Mouse (Mus musculus) myocyte (in vitro differentiated cells): ENCODE data around the gene Cdhr2. TPM values are rescaled to one million over a fixed set of nuclear protein-coding genes. Genes with fewer than 3 reads are reported as not detected.

ENCODE experiments used
- H3K27me3 ChIP-seq: one replicate; pipeline ENCODE4 v1.6.1; 2011; ENCODE audit not compliant: control insufficient read depth, insufficient read depth, insufficient read length
- H3K36me3 ChIP-seq: one replicate; pipeline ENCODE4 v1.6.1; 2011; ENCODE audit not compliant: control insufficient read depth, insufficient read depth
- H3K4me2 ChIP-seq: one replicate; pipeline ENCODE4 v1.6.1; 2011; ENCODE audit warnings: low read depth, control low read depth
- H3K4me3 ChIP-seq: one replicate; pipeline ENCODE4 v1.5.1; 2011; ENCODE audit warnings: mild to moderate bottlenecking, control low read depth, moderate library complexity
- H3K79me2 ChIP-seq: one replicate; pipeline ENCODE4 v1.6.1; 2011; ENCODE audit not compliant: control insufficient read depth, insufficient read depth
- H3ac ChIP-seq: one replicate; pipeline ENCODE4 v1.6.1; 2011; ENCODE audit not compliant: control insufficient read depth, insufficient read length
- CEBPB ChIP-seq: IDR thresholded peaks from 2 replicates; pipeline ENCODE4 v1.6.1; 2011; ENCODE audit warnings: mild to moderate bottlenecking, moderate library complexity; ENCODE audit not compliant: poor library complexity, insufficient read depth, severe bottlenecking
- E2F4 ChIP-seq: IDR thresholded peaks from one replicate; pipeline ENCODE4 v1.6.1; 2011; ENCODE audit warnings: mild to moderate bottlenecking, control low read depth, moderate library complexity; ENCODE audit not compliant: insufficient read depth
- MAX ChIP-seq: IDR thresholded peaks from one replicate; pipeline ENCODE4 v1.6.1; 2011; ENCODE audit warnings: low read depth, mild to moderate bottlenecking, control low read depth
- MYOD1 ChIP-seq, 3 experiments: IDR thresholded peaks; one replicate each; pipeline ENCODE4 v1.6.1; 2011; ENCODE audit warnings: control low read depth in 2 of 3, low read depth in 2 of 3, mild to moderate bottlenecking in 2 of 3, moderate library complexity in 1 of 3; ENCODE audit not compliant: insufficient read length in 2 of 3, control insufficient read depth in 1 of 3
- MYOG ChIP-seq, 3 experiments: IDR thresholded peaks; one replicate each; pipeline ENCODE4 v1.6.1; 2011; ENCODE audit warnings: control low read depth in 2 of 3, low read depth in 2 of 3, mild to moderate bottlenecking in 2 of 3; ENCODE audit not compliant: insufficient read length in 2 of 3, control insufficient read depth in 1 of 3, insufficient read depth in 1 of 3
- POLR2A ChIP-seq: IDR thresholded peaks from one replicate; pipeline ENCODE4 v1.6.1; 2011; ENCODE audit warnings: low read depth, mild to moderate bottlenecking, control low read depth, moderate library complexity; ENCODE audit not compliant: insufficient read length
- POLR2AphosphoS2 ChIP-seq: IDR thresholded peaks from one replicate; pipeline ENCODE4 v1.6.1; 2011; ENCODE audit warnings: low read depth, control low read depth; ENCODE audit not compliant: insufficient read length
- REST ChIP-seq: IDR thresholded peaks from one replicate; pipeline ENCODE4 v1.6.1; 2011; ENCODE audit warnings: mild to moderate bottlenecking, control low read depth, moderate library complexity; ENCODE audit not compliant: insufficient read depth, insufficient read length
- SRF ChIP-seq: IDR thresholded peaks from one replicate; pipeline ENCODE4 v1.6.1; 2011; ENCODE audit warnings: low read depth; ENCODE audit not compliant: control insufficient read depth, insufficient read length
- TCF12 ChIP-seq: IDR thresholded peaks from one replicate; pipeline ENCODE4 v1.6.1; 2011; ENCODE audit warnings: mild to moderate bottlenecking, control low read depth; ENCODE audit not compliant: poor library complexity, insufficient read depth, severe bottlenecking
- TCF3 ChIP-seq: IDR thresholded peaks from one replicate; pipeline ENCODE4 v1.6.1; 2011; ENCODE audit warnings: low read depth, control low read depth; ENCODE audit not compliant: insufficient read length
- USF1 ChIP-seq: IDR thresholded peaks from one replicate; pipeline ENCODE4 v1.6.1; 2011; ENCODE audit warnings: low read depth, mild to moderate bottlenecking, control low read depth, moderate library complexity
- polyA plus RNA-seq: library from polyadenylated mRNA; unstranded; fragments of >200 nt; fragmentation: generic; extraction: Trizol; gene quantifications from one replicate; pipeline ENCODE4 v1.2.1, GENCODE M21; 2012; ENCODE audit warnings: missing spikeins

Cdhr2 gene
- polyA plus RNA-seq, 1 experiment: not detected

GRCm38 (mm10) chr13:54756156-54756712 is 55.0 kb downstream of the Cdhr2 start:
- Histone ChIP-seq H3ac (no peak overlapping the region), H3K27me3 (peaks cover 15% of the 10 kb centered on the region), H3K36me3 (no peaks in the 10 kb centered on the region), H3K79me2 (no peaks in the 10 kb centered on the region), H3K4me3 (no peak overlapping the region), H3K4me2 (no peak overlapping the region)
- TF ChIP-seq MAX (no peak), CEBPB (no peak), POLR2A (no peak), USF1 (no peak), TCF12 (no peak), POLR2AphosphoS2 (no peak), REST (no peak), TCF3 (no peak), SRF (no peak), E2F4 (no peak), MYOD1 (IDR thresholded peaks at IDR 0.05; ENCODE audit: control insufficient read depth in 1 of 3, insufficient read length in 2 of 3, low read depth in 2 of 3) (no peak), MYOG (IDR thresholded peaks at IDR 0.05; ENCODE audit: control insufficient read depth in 1 of 3, insufficient read depth in 1 of 3, insufficient read length in 2 of 3, low read depth in 2 of 3) (no peak)

- Histone ChIP-seq H3K4me2 (peak overlapping the region; percentile 77), H3K27me3 (peaks cover 23% of the 10 kb centered on the region)
Measured at GRCm38 (mm10) chr13:54757093-54757830, 56.0 kb downstream of the Cdhr2 start.

GRCm38 (mm10) chr13:54758045-54758755 is 56.9 kb downstream of the Cdhr2 start:
- TF ChIP-seq CEBPB (no peak), MAX (no peak), REST (peak; percentile 97), TCF3 (no peak), POLR2A (no peak), SRF (peak; percentile 58), TCF12 (no peak), E2F4 (no peak)
- Histone ChIP-seq H3K27me3 (peaks cover 29% of the 10 kb centered on the region), H3ac (no peak overlapping the region), H3K36me3 (no peaks in the 10 kb centered on the region), H3K4me3 (peak overlapping the region; percentile 1), H3K79me2 (no peaks in the 10 kb centered on the region), H3K4me2 (peak overlapping the region; percentile 77)

More at GRCm38 (mm10) chr13:54757093-54757830, 56.0 kb downstream of the Cdhr2 start:
- H3ac ChIP-seq: no peak overlapping the region
- no peaks in the 10 kb centered on the region for H3K36me3 ChIP-seq
- H3K79me2 ChIP-seq: no peaks in the 10 kb centered on the region
- H3K4me3 ChIP-seq: peak overlapping the region; percentile 1
- TF ChIP-seq POLR2AphosphoS2 (no peak), MYOD1 (IDR thresholded peaks at IDR 0.05; ENCODE audit: control insufficient read depth in 1 of 3, insufficient read length in 2 of 3, low read depth in 2 of 3) (peak in 1 of 3 experiments; percentile 17), MYOG (IDR thresholded peaks at IDR 0.05; ENCODE audit: control insufficient read depth in 1 of 3, insufficient read depth in 1 of 3, insufficient read length in 2 of 3, low read depth in 2 of 3) (no peak), CEBPB (no peak)

GRCm38 (mm10) chr13:54758756-54759470 is 57.7 kb downstream of the Cdhr2 start:
- peak overlapping the region; percentile 77 for H3K4me2 ChIP-seq
- peak overlapping the region; percentile 1 for H3K4me3 ChIP-seq
- no peaks in the 10 kb centered on the region for H3K36me3 ChIP-seq
- TF ChIP-seq POLR2A (no peak), MYOG (IDR thresholded peaks at IDR 0.05; ENCODE audit: control insufficient read depth in 1 of 3, insufficient read depth in 1 of 3, insufficient read length in 2 of 3, low read depth in 2 of 3) (no peak), MAX (no peak), E2F4 (no peak), TCF12 (no peak), CEBPB (no peak), REST (no peak), USF1 (no peak), POLR2AphosphoS2 (no peak), SRF (no peak)
- no peaks in the 10 kb centered on the region for H3K79me2 ChIP-seq
- no peak overlapping the region for H3ac ChIP-seq
- peaks cover 36% of the 10 kb centered on the region for H3K27me3 ChIP-seq
